In the genomic region with DNA sequence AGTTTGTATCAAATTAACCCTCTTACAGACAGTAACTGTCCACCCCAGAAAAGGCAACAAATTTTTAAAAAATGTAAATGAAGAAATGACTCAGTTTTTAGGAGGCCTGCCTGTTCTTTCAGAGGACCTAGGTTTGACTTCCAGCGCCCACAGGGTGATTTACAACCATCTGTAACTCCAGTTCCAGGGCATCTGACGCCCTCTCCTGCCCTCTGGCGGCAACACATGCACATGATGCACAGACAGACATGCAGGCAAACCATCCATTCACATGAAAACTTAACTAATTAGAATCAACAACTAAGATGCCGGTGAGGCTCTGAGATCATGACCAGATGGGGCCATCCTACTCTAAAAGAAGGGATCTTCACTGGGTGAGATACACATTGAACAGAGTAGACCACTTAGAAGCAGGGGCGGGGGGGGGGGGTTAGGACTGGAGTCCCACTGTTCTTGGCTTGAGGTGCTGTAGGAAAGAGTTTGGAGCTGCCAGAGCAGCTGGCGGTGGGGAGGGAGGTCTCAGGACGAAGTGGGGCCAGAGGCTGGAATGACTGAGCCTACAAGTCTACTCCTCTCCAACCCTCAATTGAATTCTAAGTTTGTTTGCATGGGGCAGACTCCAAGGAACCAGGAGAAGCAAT, we compare ENCODE assay signal across 23 mouse cellular contexts.
DNase-seq lines count a peak whose midpoint lies in the region; ATAC-seq and TF ChIP-seq lines count a peak whose summit lies in the region.
"Had no signal": no experiment of that assay in that cellular context is flagged by ENCODE, and none has a peak within 500 bp of the region (broad histone marks: within the 10 kb centered on the region; RNA-seq: fewer than 3 reads in every experiment).

No protein-coding gene starts in this region.

- H3K27ac ChIP-seq in hindbrain, postnatal 0 days: no peak overlapping the region
- no peak overlapping the region for H3K27ac ChIP-seq in hindbrain, embryonic 13.5 days
- no peak overlapping the region for H3K27ac ChIP-seq in lung, embryonic 14.5 days (ENCODE audit: low read depth)
- no peak overlapping the region for H3K27ac ChIP-seq in bone marrow, adult 2 months (ENCODE audit: control insufficient read depth, insufficient read depth, low read depth, low read length, poor library complexity)
- H3K27ac ChIP-seq: embryonic facial prominence, embryonic 10.5 days; hindbrain, embryonic 14.5 days; intestine, embryonic 15.5 days; limb, embryonic 15.5 days had no signal

- WGBS in hindbrain, postnatal 0 days: 82% methylated on average over 7 of the region's 7 CpGs
- 82% methylated on average over 7 of the region's 7 CpGs for WGBS in hindbrain, embryonic 13.5 days
- WGBS in lung, embryonic 14.5 days: 75% methylated on average over 7 of the region's 7 CpGs
- WGBS in bone marrow, adult 2 months: 79% methylated on average over 7 of the region's 7 CpGs

- no peak for TF ChIP-seq POLR2A in bone marrow, adult 2 months (IDR thresholded peaks at IDR 0.05; ENCODE audit: borderline replicate concordance, control insufficient read depth, low read depth, low read length)

- H3K9ac ChIP-seq in hindbrain, postnatal 0 days (replicated peaks; ENCODE audit: low read length): no peak overlapping the region
- H3K9ac ChIP-seq in hindbrain, embryonic 13.5 days: no peak overlapping the region
- no peak overlapping the region for H3K9ac ChIP-seq in lung, embryonic 14.5 days
- H3K9ac ChIP-seq: hindbrain, embryonic 14.5 days; intestine, embryonic 15.5 days; limb, embryonic 15.5 days had no signal

- 0 out of 2 replicates have a peak, but pooled peaks have one; percentile 8 for TF ChIP-seq CTCF in hindbrain, postnatal 0 days (IDR thresholded peaks at IDR 0.05; ENCODE audit: low read depth)
- 0 out of 2 replicates have a peak, but pooled peaks have one; percentile 23 for TF ChIP-seq CTCF in lung, embryonic 14.5 days (IDR thresholded peaks at IDR 0.05; ENCODE audit: low read depth)
- TF ChIP-seq CTCF in bone marrow, adult 2 months (IDR thresholded peaks at IDR 0.05; ENCODE audit: control insufficient read depth, insufficient read depth, low read length): 0 out of 2 replicates have a peak, but pooled peaks have one; percentile 8

- 0 out of 2 replicates have a peak, but pooled peaks cover 4% of the 10 kb centered on the region for H3K4me1 ChIP-seq in hindbrain, postnatal 0 days (ENCODE audit: insufficient read depth, low read length)
- no peaks in the 10 kb centered on the region for H3K4me1 ChIP-seq in hindbrain, embryonic 13.5 days (replicated peaks)
- peaks cover 4% of the 10 kb centered on the region; the same call in 1 of the 2 replicates for H3K4me1 ChIP-seq in lung, embryonic 14.5 days (ENCODE audit: insufficient read depth)
- peaks cover 15% of the 10 kb centered on the region for H3K4me1 ChIP-seq in bone marrow, adult 2 months (ENCODE audit: control insufficient read depth, insufficient read depth, low read length)
- H3K4me1 ChIP-seq: intestine, embryonic 15.5 days had no signal

- no peaks in the 10 kb centered on the region for H3K9me3 ChIP-seq in hindbrain, postnatal 0 days (ENCODE audit: low read length)
- H3K9me3 ChIP-seq in hindbrain, embryonic 13.5 days: no peaks in the 10 kb centered on the region
- no peaks in the 10 kb centered on the region for H3K9me3 ChIP-seq in lung, embryonic 14.5 days (ENCODE audit: low read depth, low read length)
- H3K9me3 ChIP-seq: intestine, embryonic 15.5 days; limb, embryonic 15.5 days had no signal

- DNase-seq in hindbrain, postnatal 0 days (ENCODE audit: low spot score): no peak
- no peak for DNase-seq in lung, embryonic 14.5 days
- no peak for DNase-seq in lung, postnatal 14 days
- peak; percentile 52 for DNase-seq in ES-CJ7 (ENCODE audit: low read depth, low spot score)
- DNase-seq in gastrocnemius, adult 18-20 months (ENCODE audit: low spot score): no peak
- DNase-seq: adrenal gland, postnatal 25 days; cerebellum, adult 2 months; cerebellum, postnatal 36 days; gastrocnemius, postnatal 25 days; heart, postnatal 10 days; layer of hippocampus, postnatal 36 days; lung, postnatal 36 days; right cerebral cortex, postnatal 14 days; spleen, adult 18-20 months had no signal

- no peaks in the 10 kb centered on the region for H3K36me3 ChIP-seq in hindbrain, postnatal 0 days (ENCODE audit: insufficient read depth, low read length)
- H3K36me3 ChIP-seq in hindbrain, embryonic 13.5 days: no peaks in the 10 kb centered on the region
- H3K36me3 ChIP-seq in lung, embryonic 14.5 days (ENCODE audit: insufficient read depth): no peaks in the 10 kb centered on the region
- H3K36me3 ChIP-seq: embryonic facial prominence, embryonic 10.5 days; intestine, embryonic 15.5 days; limb, embryonic 15.5 days had no signal

- H3K4me2 ChIP-seq in hindbrain, postnatal 0 days (ENCODE audit: low read depth, low read length): no peak overlapping the region
- no peak overlapping the region for H3K4me2 ChIP-seq in hindbrain, embryonic 13.5 days
- no peak overlapping the region for H3K4me2 ChIP-seq in lung, embryonic 14.5 days
- H3K4me2 ChIP-seq: hindbrain, embryonic 14.5 days; intestine, embryonic 15.5 days; limb, embryonic 15.5 days had no signal

- H3K27me3 ChIP-seq in hindbrain, postnatal 0 days (ENCODE audit: insufficient read depth, low read length): no peaks in the 10 kb centered on the region
- no peaks in the 10 kb centered on the region for H3K27me3 ChIP-seq in hindbrain, embryonic 13.5 days
- no peaks in the 10 kb centered on the region for H3K27me3 ChIP-seq in lung, embryonic 14.5 days (ENCODE audit: insufficient read depth, low read length)
- H3K27me3 ChIP-seq: intestine, embryonic 15.5 days; limb, embryonic 15.5 days; Patski had no signal

- H3K4me3 ChIP-seq in hindbrain, postnatal 0 days (ENCODE audit: low read length): no peak overlapping the region
- no peak overlapping the region for H3K4me3 ChIP-seq in hindbrain, embryonic 13.5 days
- no peak overlapping the region for H3K4me3 ChIP-seq in lung, embryonic 14.5 days (ENCODE audit: low read depth, low read length)
- no peak overlapping the region for H3K4me3 ChIP-seq in bone marrow, adult 2 months (replicated peaks; ENCODE audit: control insufficient read depth, low read depth, low read length)
- H3K4me3 ChIP-seq: embryonic facial prominence, embryonic 10.5 days; intestine, embryonic 15.5 days; limb, embryonic 15.5 days had no signal

- no peak for ATAC-seq in hindbrain, postnatal 0 days
- no peak for ATAC-seq in hindbrain, embryonic 13.5 days (ENCODE audit: low FRiP score)
- ATAC-seq in lung, embryonic 14.5 days (ENCODE audit: insufficient read depth): no peak
- ATAC-seq: forebrain, embryonic 14.5 days; intestine, embryonic 15.5 days; midbrain, embryonic 16.5 days; Patski had no signal
